10 mouse cellular contexts compared by ENCODE assay signal in genomic region chr1:20069733-20070132, GRCm38 (mm10).
DNase-seq lines count a peak whose midpoint lies in the region; ATAC-seq and TF ChIP-seq lines count a peak whose summit lies in the region.
"Had no signal": no experiment of that assay in that cellular context is flagged by ENCODE, and none has a peak within 500 bp of the region (broad histone marks: within the 10 kb centered on the region; RNA-seq: fewer than 3 reads in every experiment).

No protein-coding gene starts in this region.

- TF ChIP-seq CTCF in kidney, adult 2 months (conservative IDR thresholded peaks at IDR 0.05; ENCODE audit: insufficient read depth, insufficient read length, low read depth, low read length), result no peak
- no peak for TF ChIP-seq CTCF in bone marrow macrophage, adult 2 months (IDR thresholded peaks at IDR 0.05; ENCODE audit: low read depth, low read length)

- no peak for ATAC-seq in kidney, embryonic 14.5 days (ENCODE audit: low FRiP score, low TSS enrichment)

- H3K36me3 ChIP-seq in kidney, adult 2 months (ENCODE audit: control insufficient read depth, insufficient read depth, low read length), result no peaks in the 10 kb centered on the region; the same call in 1 of the 2 replicates
- no peaks in the 10 kb centered on the region for H3K36me3 ChIP-seq in kidney, embryonic 14.5 days (ENCODE audit: control insufficient read depth, insufficient read depth, low read length)
- H3K36me3 ChIP-seq: embryonic facial prominence, embryonic 12.5 days; liver, embryonic 13.5 days; stomach, embryonic 15.5 days had no signal

- no peak overlapping the region for H3K4me2 ChIP-seq in kidney, embryonic 14.5 days (replicated peaks; ENCODE audit: low read depth, low read length)
- H3K4me2 ChIP-seq: embryonic facial prominence, embryonic 12.5 days; liver, embryonic 13.5 days; stomach, embryonic 15.5 days had no signal

- H3K9me3 ChIP-seq in kidney, embryonic 14.5 days (ENCODE audit: control insufficient read depth, low read length), result no peaks in the 10 kb centered on the region
- H3K9me3 ChIP-seq: embryonic facial prominence, embryonic 12.5 days; liver, embryonic 13.5 days; stomach, embryonic 15.5 days had no signal

- no peak overlapping the region for H3K4me3 ChIP-seq in kidney, adult 2 months (ENCODE audit: insufficient read depth, low read depth, low read length)
- H3K4me3 ChIP-seq in bone marrow macrophage, adult 2 months (ENCODE audit: insufficient read depth, low read length), result no peak overlapping the region
- no peak overlapping the region for H3K4me3 ChIP-seq in kidney, embryonic 14.5 days (ENCODE audit: low read length)
- H3K4me3 ChIP-seq: embryonic facial prominence, embryonic 12.5 days; liver, embryonic 13.5 days; stomach, embryonic 15.5 days had no signal

- 68% methylated on average over 3 of the region's 3 CpGs for WGBS in kidney, adult 2 months
- 87% methylated on average over 3 of the region's 3 CpGs for WGBS in kidney, embryonic 14.5 days

- H3K27ac ChIP-seq in kidney, adult 2 months (ENCODE audit: insufficient read depth, low read depth, low read length), result no peak overlapping the region
- peak overlapping the region; percentile 52 for H3K27ac ChIP-seq in bone marrow macrophage, adult 2 months (ENCODE audit: insufficient read depth, low read depth, low read length)
- H3K27ac ChIP-seq in kidney, embryonic 14.5 days (ENCODE audit: low read depth, low read length), result no peak overlapping the region
- H3K27ac ChIP-seq: embryonic facial prominence, embryonic 12.5 days; liver, embryonic 13.5 days; stomach, embryonic 15.5 days had no signal

- DNase-seq in kidney, adult 2 months, result peak; percentile 4
- no peak for DNase-seq in kidney, postnatal 25 days
- peak; percentile 74 for DNase-seq in MN1 (ENCODE audit: low spot score)
- peak; percentile 66 for DNase-seq in layer of hippocampus, adult 9-11 months
- no peak for DNase-seq in embryo, embryonic 10.5 days (ENCODE audit: low spot score)
- DNase-seq: liver, embryonic 13.5 days had no signal

- H3K9ac ChIP-seq in kidney, embryonic 14.5 days (ENCODE audit: low read depth, low read length), result no peak overlapping the region
- H3K9ac ChIP-seq: embryonic facial prominence, embryonic 12.5 days; liver, embryonic 13.5 days; stomach, embryonic 15.5 days had no signal

- TF ChIP-seq POLR2A in kidney, adult 2 months (IDR thresholded peaks at IDR 0.05; ENCODE audit: low read depth, low read length), result no peak
- no peak for TF ChIP-seq POLR2A in bone marrow macrophage, adult 2 months (IDR thresholded peaks at IDR 0.05; ENCODE audit: borderline replicate concordance, low read depth, low read length)

- H3K4me1 ChIP-seq in kidney, adult 2 months (ENCODE audit: control insufficient read depth, insufficient read depth, low read length), result no peaks in the 10 kb centered on the region
- peaks cover 19% of the 10 kb centered on the region for H3K4me1 ChIP-seq in bone marrow macrophage, adult 2 months (ENCODE audit: control insufficient read depth, insufficient read depth, low read length)
- no peaks in the 10 kb centered on the region for H3K4me1 ChIP-seq in kidney, embryonic 14.5 days (ENCODE audit: control insufficient read depth, insufficient read depth, low read length)
- H3K4me1 ChIP-seq: embryonic facial prominence, embryonic 12.5 days; liver, embryonic 13.5 days; stomach, embryonic 15.5 days had no signal

- H3K27me3 ChIP-seq in kidney, adult 2 months (replicated peaks; ENCODE audit: control insufficient read depth, insufficient read depth, low read length), result no peaks in the 10 kb centered on the region
- no peaks in the 10 kb centered on the region for H3K27me3 ChIP-seq in kidney, embryonic 14.5 days (ENCODE audit: control insufficient read depth, insufficient read depth, low read length)
- H3K27me3 ChIP-seq: embryonic facial prominence, embryonic 12.5 days; liver, embryonic 13.5 days; stomach, embryonic 15.5 days had no signal

Comparison
In these comparisons a context has a peak if more than half of its experiments do, and no peak if none do; other contexts are left out.
1. DNase-seq: peak in kidney, adult 2 months (single experiment), MN1 (single experiment) and layer of hippocampus, adult 9-11 months (single experiment); none in kidney, postnatal 25 days (0 of 2) and embryo, embryonic 10.5 days (single experiment).